Mouse (Mus musculus) left cerebral cortex, adult 11 months (tissue): ENCODE measurements at regions not wholly inside any gene's neighbourhood (a gene's known extent, or its start where the extent isn't known, plus 50 kb on each side); places are given as distances from the start of the nearest gene placed in this dataset.
A peak's percentile ranks its signal among the peaks of the same experiment; 100 is the strongest.

ENCODE experiments used
- DNase-seq: peaks from one replicate; pipeline ENCODE4 v3.0.0; 2022; ENCODE audit warnings: low spot score

DNA sequence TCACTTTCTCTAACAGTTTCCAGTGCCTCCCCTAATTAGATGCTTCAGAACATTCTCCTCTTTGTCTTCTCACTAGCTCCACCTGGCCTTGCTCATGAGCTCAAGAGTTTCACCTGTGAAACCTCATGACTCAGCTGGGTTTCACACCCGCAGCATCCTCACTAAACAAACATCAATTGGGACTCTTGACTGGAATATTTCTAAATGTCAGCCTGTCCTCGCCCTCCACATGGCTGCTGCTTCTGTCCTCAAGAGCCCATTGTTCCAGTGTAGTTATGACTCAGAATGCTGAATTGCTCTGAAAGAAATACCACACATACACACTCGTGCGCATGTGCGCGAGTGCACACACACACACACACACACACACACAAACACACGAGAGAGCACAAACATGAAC is 407.2 kb downstream of the Prss52 start:
- DNase-seq: no peak

DNA sequence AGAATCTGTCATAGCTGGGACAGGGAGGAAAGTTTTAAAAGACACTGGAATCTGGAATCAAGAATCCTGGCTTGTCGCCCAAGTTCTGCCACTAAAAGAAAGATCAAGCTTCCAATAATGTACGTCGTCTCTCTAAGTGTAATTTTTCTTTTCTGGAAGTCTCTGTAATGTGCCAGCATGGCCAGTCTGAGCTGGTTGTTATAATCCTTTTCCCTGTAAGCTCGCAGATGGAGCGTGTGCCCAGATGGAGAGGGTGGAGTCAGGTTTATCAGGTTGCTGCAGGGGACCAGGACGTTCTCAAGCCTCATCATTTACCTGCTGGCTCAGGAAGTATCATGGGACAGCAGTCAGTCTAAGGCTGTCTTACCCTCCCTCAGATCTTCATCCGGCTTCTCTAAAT is 408.6 kb downstream of the Prss52 start:
- no peak for DNase-seq

DNA sequence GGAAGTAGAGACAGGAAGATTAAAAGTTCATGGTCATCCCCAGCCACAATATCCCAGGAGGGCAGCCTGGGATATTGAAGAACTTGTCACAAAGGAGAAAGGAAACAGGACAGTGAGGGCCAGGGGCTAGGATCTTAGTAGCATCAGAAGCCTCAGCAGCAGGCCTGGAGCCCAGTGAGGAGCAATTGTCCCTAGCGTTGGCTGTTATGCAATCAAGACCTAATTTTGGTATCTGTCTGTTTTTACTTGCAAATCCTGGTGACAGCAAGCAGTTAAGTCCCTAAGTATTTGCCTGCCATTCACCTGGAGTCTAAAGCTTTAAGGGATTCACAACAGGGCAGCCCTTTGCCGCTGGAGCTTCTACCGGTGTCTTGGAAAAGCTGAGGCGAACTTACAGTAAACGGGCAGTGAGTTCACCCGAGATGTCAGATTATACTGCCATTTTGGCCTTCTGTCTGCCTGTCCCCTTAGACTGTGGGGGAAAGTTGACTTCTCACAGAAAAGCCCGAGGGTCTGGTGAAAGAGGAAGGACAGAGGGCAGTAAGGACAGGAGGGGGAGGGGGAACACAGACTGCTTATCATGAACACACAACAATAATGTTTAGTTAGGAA is 413.6 kb downstream of the Prss52 start:
- no peak for DNase-seq

DNA sequence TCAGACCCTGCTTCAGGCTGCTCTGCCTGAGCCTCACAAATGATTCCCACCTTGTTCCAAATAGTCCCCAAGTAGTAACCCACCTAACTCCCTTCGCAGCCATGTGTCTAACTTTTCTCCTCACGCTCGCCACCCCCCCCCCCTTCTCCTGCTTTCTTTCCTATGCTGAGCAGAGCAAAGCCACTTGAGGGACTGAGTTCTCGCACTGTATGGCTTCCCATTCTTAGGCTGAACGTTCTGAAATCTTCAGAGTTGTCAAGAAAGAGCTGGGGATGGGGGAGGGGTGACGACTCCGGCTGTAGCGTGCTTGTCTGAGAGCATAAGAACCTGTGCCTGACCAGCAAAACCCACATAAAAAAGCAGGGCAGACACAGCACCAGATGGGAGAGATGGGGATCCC is 420.6 kb downstream of the Prss52 start:
- no peak for DNase-seq

DNA sequence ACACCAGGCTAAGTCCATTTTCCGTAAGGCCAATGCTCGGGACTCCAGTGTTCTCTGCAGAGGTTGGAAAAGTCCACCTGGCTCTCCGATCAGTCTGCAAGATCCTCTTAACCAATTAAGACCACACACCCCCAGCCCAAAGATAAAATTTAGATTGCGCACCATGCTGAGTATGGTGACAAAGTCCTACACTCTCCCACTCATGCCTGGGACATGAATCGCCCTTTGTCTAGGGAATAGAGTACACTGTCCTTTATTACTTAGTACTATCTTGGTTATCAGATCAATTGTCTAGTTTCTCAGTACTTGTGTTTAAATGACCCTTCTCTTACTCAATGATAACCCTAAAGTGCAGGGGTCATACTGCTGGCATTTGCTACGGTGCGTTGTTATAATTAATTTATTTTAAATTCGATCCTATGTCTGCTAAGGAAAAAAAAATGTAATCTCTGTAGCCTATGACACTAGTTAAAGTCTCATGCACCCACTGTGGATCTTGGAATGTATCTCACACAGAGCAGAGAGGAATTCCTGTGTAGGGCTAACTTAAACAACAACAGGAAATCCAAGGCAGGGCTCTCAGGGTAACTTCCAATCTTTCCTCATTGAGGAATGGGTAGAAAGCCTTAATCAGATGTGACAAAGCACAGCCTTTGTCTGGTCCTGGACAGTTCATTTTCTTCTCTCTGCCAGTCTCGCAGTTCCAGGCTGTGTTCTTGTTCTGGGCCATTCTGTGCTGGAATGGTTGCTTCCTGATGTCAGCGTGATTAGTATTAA is 421.4 kb downstream of the Prss52 start:
- DNase-seq: no peak

DNA sequence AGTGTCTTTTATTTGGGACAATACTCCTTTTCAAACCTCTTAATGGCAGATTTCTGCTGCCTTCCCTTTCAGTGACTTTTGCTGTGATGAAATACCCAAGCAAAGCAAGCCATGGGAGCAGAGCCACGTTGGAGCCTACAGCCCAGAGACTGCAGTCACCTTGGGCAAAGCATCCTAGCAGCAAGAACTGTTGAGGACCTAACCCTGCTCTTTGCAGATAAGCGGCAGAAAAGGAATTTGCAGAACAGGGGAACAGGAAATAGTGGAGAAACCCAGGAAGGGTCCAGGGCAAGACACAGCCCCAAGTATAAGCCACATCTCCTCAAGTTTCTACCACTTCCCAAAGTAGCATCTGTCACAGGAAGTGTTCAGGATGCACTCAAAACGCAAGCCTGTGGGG is 426.5 kb downstream of the Prss52 start:
- DNase-seq: no peak

DNA sequence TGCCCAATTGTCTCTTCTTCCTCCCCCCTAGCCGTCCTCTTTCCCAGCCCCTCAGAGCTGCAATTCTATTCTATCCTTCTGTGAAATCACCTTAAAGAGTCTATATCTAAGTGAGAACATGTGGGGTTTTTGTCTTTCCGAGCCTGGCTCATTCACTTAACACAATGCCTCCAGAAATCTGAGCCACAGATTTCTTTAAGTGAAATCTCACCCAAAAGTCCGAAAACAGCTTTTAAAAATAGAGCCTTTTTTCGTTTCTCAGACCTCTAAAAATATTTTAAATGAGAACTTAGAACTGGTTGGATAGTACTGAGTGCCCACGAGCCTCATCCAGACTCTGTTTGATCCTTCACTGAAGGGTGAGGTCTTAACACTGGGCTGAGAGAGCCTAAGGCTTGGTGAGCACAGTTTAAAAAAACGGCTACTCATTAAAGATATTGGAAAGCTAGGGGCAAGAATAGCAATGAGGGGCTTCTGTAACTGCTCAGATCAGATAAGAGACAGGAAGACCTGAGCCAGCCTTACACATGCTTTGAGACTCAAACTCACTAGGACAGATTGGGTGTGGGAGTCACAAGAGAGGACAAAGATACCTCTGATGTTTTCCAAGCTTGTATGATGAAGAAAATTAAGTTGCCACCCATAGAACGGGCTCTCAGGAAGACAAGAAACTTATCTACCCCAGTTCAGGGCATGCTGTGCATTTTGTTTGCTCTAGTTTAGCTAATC is 427.3 kb downstream of the Prss52 start:
- peak; percentile 33 for DNase-seq

DNA sequence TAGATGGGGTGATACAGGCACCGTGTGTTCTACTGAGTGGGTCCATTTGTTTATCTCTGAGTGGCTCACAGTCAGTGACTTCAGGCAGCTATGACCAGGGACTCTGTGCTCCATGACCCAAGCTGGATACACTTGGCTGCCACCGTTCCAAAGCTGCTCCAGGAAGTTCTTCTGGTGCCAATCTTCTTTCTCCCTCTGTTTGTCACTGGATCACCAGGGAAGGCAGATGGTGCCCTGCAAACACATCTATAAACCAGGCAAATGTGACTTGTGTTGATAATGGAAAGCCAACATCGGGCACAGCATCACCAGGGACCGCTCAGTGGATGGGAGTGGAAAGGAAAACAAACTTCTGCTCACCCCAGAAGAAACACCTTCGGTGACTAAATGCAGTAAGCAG is 428.3 kb downstream of the Prss52 start:
- DNase-seq: no peak

DNA sequence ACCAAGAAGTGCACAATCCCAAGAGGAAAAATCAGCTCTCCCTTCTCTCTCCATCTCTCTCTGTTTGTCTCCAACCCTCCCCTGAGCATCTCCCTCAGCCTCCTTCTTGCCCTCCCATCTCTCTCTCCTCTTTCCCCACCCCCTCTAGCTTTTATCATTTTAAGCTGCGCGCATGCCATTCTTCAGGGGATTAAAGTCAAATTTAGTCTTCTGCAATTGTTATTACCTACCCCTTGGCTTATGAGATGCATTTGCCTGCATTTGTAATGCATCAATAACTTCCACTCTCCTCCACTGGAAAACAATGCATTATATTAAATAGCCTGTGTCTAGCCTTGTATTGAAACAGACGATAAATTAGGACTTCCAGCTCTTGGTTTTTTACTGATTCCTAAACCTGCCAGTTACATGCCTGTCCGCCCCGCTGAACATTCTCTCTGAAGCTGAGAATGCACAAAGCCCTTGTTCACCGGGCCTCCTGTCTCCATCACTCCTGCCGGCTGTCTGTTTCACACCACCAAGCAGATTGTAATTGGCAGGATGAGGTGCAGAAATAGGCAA is 429.6 kb downstream of the Prss52 start:
- peak; percentile 36 for DNase-seq

DNA sequence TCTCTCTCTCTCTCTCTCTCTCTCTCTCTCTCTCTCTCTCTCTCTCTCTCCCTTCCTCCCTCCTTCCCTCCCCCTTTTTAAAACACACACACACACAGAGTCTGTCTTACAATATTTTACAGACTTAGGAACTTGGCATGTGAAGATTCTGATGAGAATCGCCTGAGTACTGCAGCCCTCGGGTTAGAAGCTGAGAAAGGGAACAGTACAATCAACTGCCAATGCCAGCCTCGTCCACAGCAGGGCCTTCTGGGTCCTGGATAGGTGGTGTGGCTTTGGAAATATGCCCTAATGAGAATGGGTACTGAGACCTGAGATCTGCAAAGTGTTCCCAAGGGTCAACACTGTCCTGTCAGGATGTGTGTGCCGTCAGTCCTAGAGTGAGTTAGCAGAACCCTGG is 430.1 kb downstream of the Prss52 start:
- DNase-seq: no peak

DNA sequence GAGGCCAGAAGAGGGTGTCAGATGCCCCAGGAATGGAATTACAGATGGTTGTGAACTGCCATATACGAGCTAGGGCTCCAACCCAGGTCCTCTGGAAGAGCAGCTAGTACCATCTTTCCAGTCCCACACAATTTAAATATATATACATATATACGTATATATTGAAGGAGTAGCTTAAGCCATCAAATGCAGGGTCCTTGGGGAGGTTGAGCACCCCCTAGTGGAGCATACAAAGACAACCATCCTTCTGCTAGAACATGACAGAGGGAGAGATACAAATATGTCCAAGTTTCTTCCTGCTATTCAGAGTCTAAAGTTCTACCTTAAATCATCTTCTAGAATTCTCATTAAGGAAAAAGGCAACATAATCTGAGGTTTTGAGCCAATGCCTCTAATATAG is 435.4 kb downstream of the Prss52 start:
- no peak for DNase-seq

DNA sequence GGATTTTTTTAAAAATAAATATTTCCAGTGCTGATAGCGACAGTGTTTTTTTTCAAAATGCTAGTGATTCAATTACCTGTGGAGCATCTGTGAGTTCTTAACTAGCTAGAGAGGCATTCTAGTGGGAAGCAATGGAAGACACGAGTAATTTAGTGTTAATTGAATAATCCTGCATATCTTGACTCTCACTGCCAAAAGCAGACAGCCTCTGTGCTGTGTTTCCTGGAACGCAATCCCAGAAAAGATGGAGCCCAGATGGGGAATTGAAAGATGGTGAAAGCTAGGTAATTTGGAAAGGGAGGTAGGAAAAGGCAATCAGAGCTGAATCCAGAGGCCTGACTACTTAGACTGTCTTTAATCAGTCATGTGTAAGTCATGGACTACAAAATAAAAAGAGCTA is 441.0 kb downstream of the Prss52 start:
- DNase-seq: no peak

DNA sequence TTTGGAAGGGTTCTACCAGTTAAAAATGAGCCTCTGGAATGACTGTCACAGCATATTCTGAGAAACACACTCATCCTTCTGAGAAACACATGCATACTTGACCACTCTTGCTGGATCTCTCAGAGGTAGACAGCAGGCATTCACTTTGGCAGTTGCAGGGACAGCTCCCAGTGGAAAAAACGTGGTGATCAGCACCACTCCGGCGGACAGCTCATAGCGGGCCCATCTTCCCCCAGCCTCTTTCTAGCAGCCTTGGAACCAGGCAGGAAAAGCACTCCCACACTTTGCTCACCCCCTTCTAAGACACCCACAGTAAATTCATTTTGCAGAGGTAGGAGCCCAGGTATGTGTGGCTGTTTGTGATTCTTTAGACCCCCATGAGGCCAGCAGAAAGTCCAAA is 442.7 kb downstream of the Prss52 start:
- DNase-seq: no peak

DNA sequence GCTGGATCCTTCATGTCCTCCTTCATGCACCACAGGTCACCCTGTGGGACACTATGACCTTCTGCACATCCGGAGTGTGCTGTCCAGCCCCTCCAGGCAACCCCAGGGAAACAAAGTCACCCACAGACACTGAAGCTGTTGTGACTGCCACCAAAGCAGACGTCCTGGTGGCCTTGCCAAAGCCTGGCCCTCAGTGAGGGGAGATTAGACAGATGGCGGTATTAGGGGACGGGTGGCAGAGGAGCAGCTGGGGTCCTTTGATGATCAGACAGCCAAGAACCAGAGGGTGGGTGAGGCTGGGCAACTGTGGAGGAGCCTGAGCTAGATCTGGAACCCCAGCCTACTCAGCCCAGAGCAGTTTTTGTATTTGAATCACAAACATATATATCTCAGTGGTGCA is 448.9 kb downstream of the Prss52 start:
- no peak for DNase-seq

DNA sequence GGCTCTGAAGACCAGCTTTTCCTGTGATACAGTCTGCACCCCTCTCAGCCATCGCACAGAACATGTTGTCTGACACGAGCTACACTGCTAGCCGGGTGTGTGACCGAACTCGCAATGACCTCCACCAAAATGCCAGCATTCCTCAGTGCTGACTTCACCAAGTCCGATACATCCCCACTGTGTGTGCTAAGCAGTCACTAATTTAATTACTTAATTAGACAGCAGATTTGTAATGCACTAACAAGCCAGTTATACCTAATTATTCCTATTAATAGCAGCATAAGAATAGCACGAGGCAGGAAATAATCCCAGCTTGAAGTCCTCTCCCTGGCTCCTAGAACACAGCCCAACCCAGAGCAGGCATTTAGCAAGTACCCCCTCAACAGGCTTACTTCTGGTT is 452.0 kb downstream of the Prss52 start:
- DNase-seq: no peak

DNA sequence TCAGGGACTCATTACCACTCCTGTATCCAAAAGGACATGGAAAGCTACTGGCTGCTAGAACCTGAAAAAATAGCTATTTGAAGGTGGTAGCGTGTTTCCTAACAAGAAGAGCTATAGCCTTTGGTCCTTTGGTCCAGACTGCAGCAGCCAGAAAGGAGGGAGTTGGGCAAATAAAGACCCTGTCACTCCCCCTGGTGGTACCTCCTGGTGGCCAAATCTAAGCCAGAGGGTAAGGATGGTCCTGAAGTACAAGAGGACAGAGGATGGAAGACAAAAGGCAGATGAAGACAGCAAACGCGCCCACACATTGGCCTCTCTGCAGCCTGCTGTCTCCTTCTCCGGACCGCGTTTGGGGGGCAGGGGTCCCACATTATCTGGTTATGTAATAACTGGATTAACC is 453.4 kb downstream of the Prss52 start:
- DNase-seq: no peak

DNA sequence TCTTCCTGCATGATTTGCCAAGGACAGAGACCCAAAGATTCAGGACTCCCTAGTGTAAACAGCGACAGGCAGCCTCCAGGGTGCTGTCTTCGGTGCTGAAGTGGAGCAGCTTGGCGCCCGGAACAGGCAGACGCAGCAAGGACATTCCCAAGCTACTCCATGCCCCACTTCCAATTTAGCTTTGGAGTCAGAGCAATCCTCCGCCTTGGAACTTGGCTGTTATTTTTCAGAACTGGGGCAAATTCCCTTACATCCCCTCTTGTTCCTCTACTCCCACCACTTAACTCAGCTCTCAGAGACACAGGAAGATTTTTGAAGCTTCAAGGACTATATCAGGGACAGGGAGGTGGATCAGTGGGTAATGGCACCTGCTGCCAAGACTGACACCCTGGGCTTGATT is 464.6 kb downstream of the Prss52 start:
- no peak for DNase-seq

DNA sequence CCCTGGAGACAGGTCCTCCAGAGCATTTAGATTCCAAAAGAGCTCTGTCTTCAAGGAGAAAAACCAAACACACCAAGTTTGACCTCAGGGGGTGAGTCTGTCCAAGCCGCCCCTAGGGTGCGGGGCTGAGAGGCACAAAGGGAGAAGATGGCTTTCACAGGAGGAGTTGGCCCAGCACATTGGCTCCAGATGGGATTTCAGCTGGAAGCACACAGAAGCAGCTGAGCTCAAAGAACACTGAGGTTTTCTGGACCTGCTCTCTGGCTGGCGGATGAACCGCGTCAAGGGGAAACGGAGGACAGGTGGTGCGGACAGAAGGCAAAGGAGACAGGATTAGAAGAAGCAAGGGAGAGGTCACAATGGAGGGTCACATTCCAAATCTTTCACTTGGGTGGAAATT is 466.9 kb downstream of the Prss52 start:
- no peak for DNase-seq

DNA sequence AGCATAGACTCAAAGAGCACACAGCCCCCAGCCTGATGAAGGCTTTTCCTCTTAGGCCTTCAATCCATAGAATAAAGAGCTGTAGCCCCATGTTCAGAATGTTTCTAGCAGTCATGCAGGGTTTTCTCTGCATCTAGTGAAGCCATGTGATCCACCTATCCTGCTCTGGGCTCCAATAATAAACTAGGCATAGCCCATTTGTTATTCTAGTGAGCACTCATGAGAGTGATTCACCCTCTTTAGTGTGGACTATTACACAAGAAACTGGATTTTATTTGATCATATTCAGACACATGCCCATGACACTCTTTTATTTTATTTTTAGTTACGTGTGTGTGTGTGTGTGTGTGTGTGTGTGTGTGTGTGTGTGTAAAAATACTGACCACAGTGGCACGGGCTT is 468.7 kb downstream of the Prss52 start:
- DNase-seq: no peak

DNA sequence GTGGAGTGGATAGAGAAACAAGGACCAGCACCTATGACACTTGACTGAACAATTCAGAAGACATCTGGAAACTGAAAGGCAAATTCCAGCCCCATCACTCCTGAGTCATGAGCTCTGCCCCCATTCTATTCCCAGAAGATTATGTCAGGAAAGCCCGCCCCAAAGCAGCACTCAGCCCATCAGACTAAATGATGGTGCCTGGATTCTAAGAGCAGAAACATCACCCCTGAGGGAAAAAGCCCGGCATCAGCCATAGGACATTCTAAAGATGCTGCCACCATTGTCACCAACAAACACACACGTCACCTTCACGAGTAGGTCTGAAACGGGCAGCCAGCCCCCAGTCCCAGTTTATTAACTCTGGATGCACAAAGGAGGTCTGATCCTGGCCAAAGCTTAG is 469.7 kb downstream of the Prss52 start:
- DNase-seq: no peak

DNA sequence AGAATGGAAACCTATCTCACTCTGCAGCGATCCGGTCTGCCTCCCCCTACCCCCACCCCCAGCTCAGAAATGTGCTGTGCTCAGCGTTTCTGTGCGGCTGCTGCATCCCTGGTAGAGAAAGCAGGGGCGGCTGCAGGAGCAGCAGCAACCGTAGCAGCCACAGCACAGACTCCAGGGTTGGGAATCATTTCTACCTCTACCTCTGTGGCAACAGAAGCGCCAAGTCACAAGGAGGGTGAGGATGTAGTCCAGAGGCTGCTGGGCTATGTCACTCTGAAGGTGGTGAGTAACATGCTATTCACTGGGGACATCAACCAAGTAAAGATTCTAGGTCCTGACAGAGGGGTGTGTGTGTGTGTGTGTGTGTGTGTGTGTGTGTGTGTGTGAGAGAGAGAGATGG is 470.2 kb downstream of the Prss52 start:
- no peak for DNase-seq

DNA sequence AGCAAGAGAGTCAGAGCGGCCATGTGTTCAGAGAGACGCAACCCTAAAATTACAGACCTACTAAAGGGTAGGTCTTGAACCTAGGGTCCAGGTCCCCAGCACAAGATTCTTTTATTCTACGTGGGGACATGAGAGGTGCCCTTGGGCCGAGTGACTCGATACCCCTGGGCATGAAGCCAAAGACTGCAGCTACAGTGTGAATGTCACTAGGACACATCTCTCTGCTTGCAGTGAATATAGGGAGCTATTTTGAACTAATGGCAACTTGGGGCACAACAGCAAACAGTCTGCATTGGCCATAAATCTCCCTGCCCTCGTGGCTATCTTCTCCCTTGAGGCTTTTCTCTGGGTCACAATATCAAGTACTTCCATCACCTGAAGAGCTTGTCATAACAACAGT is 470.7 kb downstream of the Prss52 start:
- no peak for DNase-seq

DNA sequence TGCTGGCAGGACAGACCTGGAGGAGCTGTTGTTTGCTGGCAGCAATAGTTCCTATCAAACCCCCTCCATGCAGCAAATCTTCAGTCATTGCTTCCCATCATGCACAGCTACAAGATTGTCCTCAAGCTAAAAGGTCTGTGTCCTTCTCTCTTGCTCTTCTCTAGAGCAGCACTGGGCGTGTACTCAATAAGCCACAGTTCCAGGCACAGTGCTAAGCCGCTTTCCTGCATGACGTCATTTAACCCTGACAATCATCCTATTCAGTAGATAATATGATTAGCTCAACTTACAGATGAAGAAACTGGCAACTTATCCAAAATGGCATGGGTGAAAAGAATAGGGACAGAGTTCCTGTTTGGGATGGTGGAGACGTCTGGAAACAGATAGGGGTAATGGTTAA is 471.9 kb downstream of the Prss52 start:
- no peak for DNase-seq
